Mouse (Mus musculus): ENCODE data around the gene Crat.

- TF ChIP-seq CTCF (IDR thresholded peaks at IDR 0.05; ENCODE audit: low read depth) (no peak), EP300 (IDR thresholded peaks at IDR 0.05; ENCODE audit: low read depth) (no peak)
These were observed 44.1 kb downstream of the Crat start for GRCm38 (mm10) chr2:30371544-30371943.
